Mouse (Mus musculus): ENCODE measurements around the gene Gas2l3.

- TF ChIP-seq TAL1 (IDR thresholded peaks at IDR 0.05; ENCODE audit: low read length): no peak
- TF ChIP-seq GATA1 (IDR thresholded peaks at IDR 0.05; ENCODE audit: low read length): no peak
Observed at GRCm38 (mm10) chr10:89470596-89471353, 27.0 kb upstream of the Gas2l3 start.

Measured in erythroblast, embryonic 14.5 days (primary cell).